Mouse (Mus musculus): ENCODE results near the gene Ankk1. TPM values are rescaled to one million over a fixed set of nuclear protein-coding genes. Genes with fewer than 3 reads are reported as not detected.

The Ankk1 gene
- polyA plus RNA-seq, 1 experiment from 2014 or later: not detected

DNA sequence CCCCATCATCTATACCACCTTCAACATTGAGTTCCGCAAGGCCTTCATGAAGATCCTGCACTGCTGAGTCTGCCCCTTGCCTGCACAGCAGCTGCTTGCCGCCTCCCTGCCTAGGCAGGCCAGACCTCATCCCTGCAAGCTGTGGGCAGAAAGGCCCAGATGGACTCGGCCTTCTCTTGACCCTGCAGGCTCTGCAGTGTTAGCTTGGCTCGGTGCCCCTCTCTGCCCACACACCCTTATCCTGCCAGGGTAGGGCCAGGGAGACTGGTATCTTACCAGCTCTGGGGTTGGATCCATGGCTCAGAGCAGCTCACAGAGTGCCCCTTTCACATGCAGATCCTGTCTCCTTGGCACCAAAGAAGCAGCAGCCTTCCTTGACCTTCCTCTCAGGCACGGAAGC, 19.8 kb downstream of the Ankk1 start:
- Histone ChIP-seq H3K27ac (replicated peaks) (no peak overlapping the region), H3K27me3 (no peaks in the 10 kb centered on the region), H3K36me3 (replicated peaks) (no peaks in the 10 kb centered on the region), H3K4me2 (no peak overlapping the region), H3K9ac (no peak overlapping the region), H3K9me3 (replicated peaks) (no peaks in the 10 kb centered on the region), H3K4me3 (replicated peaks) (no peak overlapping the region), H3K4me1 (replicated peaks) (no peaks in the 10 kb centered on the region)
- ATAC-seq (ENCODE audit: insufficient read depth): no peak
- WGBS (ENCODE audit: insufficient replicate concordance): 67% methylated on average over 5 of the region's 5 CpGs

DNA sequence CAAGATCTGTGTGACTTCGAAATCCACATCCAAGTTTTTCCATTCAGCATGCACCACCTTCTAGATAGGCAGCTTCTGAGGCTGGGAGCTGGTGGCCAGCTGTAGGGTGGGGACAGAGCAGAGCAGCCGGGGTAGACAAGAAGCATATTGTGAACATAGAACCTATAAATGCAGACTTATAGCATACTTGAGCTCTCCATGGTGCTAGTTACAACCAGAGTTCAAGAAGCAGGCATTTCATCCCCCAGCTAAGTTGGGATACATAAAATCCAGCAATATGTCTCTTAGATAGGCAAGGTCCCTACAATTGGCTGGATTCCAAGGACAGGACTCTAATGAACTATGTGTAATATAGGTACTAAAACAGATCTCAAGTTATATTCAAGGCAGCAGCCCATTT, 23.1 kb downstream of the Ankk1 start:
- no peaks in the 10 kb centered on the region for H3K4me1 ChIP-seq (replicated peaks)
- no peaks in the 10 kb centered on the region for H3K27me3 ChIP-seq
- no peak overlapping the region for H3K4me2 ChIP-seq
- 43% methylated on average over 2 of the region's 2 CpGs for WGBS (ENCODE audit: insufficient replicate concordance)
- ATAC-seq (ENCODE audit: insufficient read depth): no peak
- H3K9me3 ChIP-seq (replicated peaks): no peaks in the 10 kb centered on the region
- H3K9ac ChIP-seq: no peak overlapping the region
- no peaks in the 10 kb centered on the region for H3K36me3 ChIP-seq (replicated peaks)
- H3K4me3 ChIP-seq (replicated peaks): no peak overlapping the region
- no peak overlapping the region for H3K27ac ChIP-seq (replicated peaks)

DNA sequence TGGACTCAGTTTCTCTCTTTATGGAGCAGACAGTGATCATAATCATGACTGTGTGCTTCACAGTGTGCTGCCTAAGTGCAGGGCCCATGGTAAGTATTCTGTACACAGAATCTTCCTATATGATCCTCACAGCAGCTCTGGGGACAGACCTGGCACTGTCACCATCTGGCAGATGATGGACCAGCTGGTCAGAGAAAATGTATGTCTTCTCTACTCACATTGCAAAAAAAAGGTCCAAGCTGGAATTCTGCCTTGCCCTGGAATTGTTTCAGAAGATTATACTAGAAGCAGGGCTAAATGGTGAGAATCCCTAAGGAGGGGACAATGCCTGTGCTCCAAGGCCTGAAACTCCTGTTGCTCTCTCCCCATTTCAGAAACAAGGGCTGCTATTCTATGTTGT, 30.8 kb downstream of the Ankk1 start:
- no peak overlapping the region for H3K4me3 ChIP-seq (replicated peaks)
- no peak overlapping the region for H3K4me2 ChIP-seq
- no peak for ATAC-seq (ENCODE audit: insufficient read depth)
- H3K4me1 ChIP-seq (replicated peaks): no peaks in the 10 kb centered on the region
- H3K9me3 ChIP-seq (replicated peaks): no peaks in the 10 kb centered on the region
- H3K27me3 ChIP-seq: no peaks in the 10 kb centered on the region
- H3K27ac ChIP-seq (replicated peaks): no peak overlapping the region
- H3K9ac ChIP-seq: no peak overlapping the region
- H3K36me3 ChIP-seq (replicated peaks): no peaks in the 10 kb centered on the region

DNA sequence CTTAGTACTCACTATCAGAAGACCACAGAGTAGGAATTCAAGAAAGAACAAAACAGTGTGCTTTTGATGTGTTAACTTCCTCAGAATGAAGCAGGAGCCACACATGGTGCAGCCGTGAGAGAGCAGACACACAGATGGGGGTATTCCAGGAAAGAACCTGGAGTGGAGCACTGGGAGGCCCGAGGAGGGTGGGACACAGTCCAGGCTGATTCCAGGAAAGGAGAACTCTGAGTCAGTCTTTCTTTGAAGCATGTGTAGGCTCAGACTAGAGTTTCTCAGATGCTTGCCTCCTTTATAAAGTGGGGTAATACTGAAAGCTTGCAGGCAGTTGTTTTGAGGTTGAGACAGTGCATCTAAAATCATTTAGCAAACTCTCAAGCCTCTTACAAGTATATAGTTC, 34.6 kb downstream of the Ankk1 start:
- Histone ChIP-seq H3K9ac (no peak overlapping the region), H3K9me3 (replicated peaks) (no peaks in the 10 kb centered on the region), H3K4me1 (replicated peaks) (no peaks in the 10 kb centered on the region), H3K4me3 (replicated peaks) (no peak overlapping the region), H3K36me3 (replicated peaks) (no peaks in the 10 kb centered on the region), H3K27ac (replicated peaks) (no peak overlapping the region), H3K4me2 (no peak overlapping the region), H3K27me3 (no peaks in the 10 kb centered on the region)
- 29% methylated on average over 2 of the region's 2 CpGs for WGBS (ENCODE audit: insufficient replicate concordance)
- ATAC-seq (ENCODE audit: insufficient read depth): no peak

DNA sequence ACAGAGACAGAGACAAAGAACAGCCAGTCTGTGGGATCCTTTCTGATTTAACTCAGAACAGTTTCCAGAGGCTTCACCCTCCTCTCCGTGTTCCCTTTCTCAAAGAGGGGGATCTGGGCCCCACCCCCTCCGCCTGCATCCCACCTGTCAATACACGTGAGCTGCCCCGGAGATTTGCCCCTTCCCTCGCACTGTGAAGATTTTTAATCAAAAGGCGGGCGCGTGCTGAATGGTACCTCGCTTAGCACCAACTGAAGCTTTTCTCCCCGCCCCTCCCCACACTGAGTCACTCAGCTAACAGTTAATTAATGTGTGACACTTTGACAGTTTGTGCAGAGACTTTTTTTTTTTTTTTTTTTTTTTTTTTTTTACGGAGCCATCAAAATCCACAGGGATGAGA, 40.7 kb downstream of the Ankk1 start:
- H3K27me3 ChIP-seq: no peaks in the 10 kb centered on the region
- no peak for ATAC-seq (ENCODE audit: insufficient read depth)
- H3K4me1 ChIP-seq (replicated peaks): no peaks in the 10 kb centered on the region
- H3K27ac ChIP-seq (replicated peaks): no peak overlapping the region
- no peak overlapping the region for H3K9ac ChIP-seq
- no peak overlapping the region for H3K4me3 ChIP-seq (replicated peaks)
- 42% methylated on average over 11 of the region's 11 CpGs for WGBS (ENCODE audit: insufficient replicate concordance)
- no peaks in the 10 kb centered on the region for H3K9me3 ChIP-seq (replicated peaks)
- no peaks in the 10 kb centered on the region for H3K36me3 ChIP-seq (replicated peaks)
- H3K4me2 ChIP-seq: no peak overlapping the region

DNA sequence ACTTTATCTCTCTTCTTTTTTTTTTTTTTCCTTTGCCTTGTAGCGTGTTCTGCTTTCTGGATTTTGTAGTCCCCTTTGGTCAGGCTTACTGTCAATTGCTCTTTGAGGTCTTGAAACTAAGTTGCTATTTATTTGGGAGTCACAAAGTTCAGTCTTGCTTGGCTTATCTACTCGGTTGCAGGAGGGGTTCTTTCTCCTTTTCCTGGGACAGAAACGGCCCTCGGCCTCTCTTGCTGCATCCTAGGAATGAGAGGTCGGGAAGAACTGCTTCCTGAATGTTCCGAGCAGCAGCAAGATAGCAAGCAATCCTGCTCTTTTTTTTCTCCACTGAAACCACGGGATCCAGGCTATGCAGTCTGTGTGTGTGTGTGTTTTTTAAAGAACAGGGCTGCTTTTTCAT, 41.5 kb downstream of the Ankk1 start:
- WGBS (ENCODE audit: insufficient replicate concordance): 14% methylated on average over 7 of the region's 7 CpGs
- no peak overlapping the region for H3K4me2 ChIP-seq
- no peaks in the 10 kb centered on the region for H3K9me3 ChIP-seq (replicated peaks)
- H3K27me3 ChIP-seq: no peaks in the 10 kb centered on the region
- no peak overlapping the region for H3K9ac ChIP-seq
- no peaks in the 10 kb centered on the region for H3K4me1 ChIP-seq (replicated peaks)
- no peaks in the 10 kb centered on the region for H3K36me3 ChIP-seq (replicated peaks)
- H3K27ac ChIP-seq (replicated peaks): no peak overlapping the region
- no peak overlapping the region for H3K4me3 ChIP-seq (replicated peaks)
- ATAC-seq (ENCODE audit: insufficient read depth): no peak

DNA sequence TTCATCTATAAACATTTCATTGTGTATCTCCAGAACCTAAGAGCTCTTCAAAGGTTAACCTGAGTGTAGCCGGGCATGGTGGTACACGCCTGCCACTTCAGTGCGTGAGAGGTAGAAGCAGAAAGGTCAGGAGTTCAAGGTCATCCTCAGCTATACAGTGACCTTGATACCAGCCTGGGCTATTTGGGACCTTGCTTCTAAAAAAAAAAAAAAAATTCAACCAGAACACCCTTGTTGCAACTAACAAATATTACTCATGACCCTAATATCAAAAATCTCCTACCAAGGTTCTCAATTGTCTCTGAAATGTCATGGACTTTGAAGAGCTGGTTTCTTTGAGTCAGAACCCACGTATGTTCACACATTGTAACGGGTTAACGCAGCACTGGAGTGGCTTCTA, 42.0 kb downstream of the Ankk1 start:
- H3K4me2 ChIP-seq: no peak overlapping the region
- H3K4me3 ChIP-seq (replicated peaks): no peak overlapping the region
- H3K9me3 ChIP-seq (replicated peaks): no peaks in the 10 kb centered on the region
- ATAC-seq (ENCODE audit: insufficient read depth): no peak
- no peak overlapping the region for H3K27ac ChIP-seq (replicated peaks)
- 61% methylated on average over 6 of the region's 6 CpGs for WGBS (ENCODE audit: insufficient replicate concordance)
- H3K9ac ChIP-seq: no peak overlapping the region
- no peaks in the 10 kb centered on the region for H3K36me3 ChIP-seq (replicated peaks)
- no peaks in the 10 kb centered on the region for H3K4me1 ChIP-seq (replicated peaks)
- no peaks in the 10 kb centered on the region for H3K27me3 ChIP-seq

DNA sequence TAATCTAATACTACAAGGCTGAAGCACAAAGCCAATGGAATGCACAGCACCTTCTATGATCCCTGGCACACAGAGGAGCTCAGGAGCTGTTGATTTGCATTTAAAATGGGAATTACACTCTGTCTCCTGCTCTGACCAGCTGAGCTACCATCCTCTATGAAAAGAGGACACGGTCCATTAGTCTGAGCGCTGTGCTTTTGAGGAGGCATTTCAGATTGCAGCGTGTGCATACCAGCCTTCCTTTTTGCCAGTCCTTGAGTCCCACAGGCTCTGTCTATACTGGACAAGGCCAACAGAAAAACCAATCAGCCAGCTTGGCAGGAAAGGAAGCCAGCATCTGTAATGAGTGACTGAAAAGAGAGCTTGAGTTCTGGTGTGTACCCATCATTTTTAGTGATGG, 42.8 kb downstream of the Ankk1 start:
- no peaks in the 10 kb centered on the region for H3K4me1 ChIP-seq (replicated peaks)
- no peaks in the 10 kb centered on the region for H3K36me3 ChIP-seq (replicated peaks)
- no peaks in the 10 kb centered on the region for H3K9me3 ChIP-seq (replicated peaks)
- H3K4me2 ChIP-seq: no peak overlapping the region
- H3K27me3 ChIP-seq: no peaks in the 10 kb centered on the region
- no peak overlapping the region for H3K9ac ChIP-seq
- H3K4me3 ChIP-seq (replicated peaks): no peak overlapping the region
- H3K27ac ChIP-seq (replicated peaks): no peak overlapping the region
- WGBS (ENCODE audit: insufficient replicate concordance): 65% methylated on average over 3 of the region's 3 CpGs
- ATAC-seq (ENCODE audit: insufficient read depth): no peak

DNA sequence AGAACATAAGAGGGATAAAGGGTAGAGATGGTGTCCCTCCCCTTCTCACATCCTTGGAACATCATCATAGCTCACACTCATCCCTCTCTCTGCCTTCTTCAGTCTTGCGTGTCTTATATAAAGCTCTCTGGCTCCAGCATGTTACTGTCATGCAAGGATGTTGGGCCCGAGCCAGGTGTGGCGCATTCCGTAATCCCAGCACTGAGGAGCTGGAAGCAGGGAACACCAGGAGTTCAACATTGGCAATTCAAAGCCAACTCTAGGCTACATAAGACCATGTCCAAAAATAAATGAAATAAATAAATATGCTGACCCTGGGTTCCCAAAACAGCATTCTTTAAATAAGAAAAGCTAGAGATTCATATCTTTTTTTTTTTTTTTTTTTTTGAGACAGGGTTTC, 46.9 kb downstream of the Ankk1 start:
- no peak overlapping the region for H3K4me2 ChIP-seq
- H3K4me3 ChIP-seq (replicated peaks): no peak overlapping the region
- no peak overlapping the region for H3K27ac ChIP-seq (replicated peaks)
- no peaks in the 10 kb centered on the region for H3K9me3 ChIP-seq (replicated peaks)
- 69% methylated on average over 4 of the region's 4 CpGs for WGBS (ENCODE audit: insufficient replicate concordance)
- H3K4me1 ChIP-seq (replicated peaks): no peaks in the 10 kb centered on the region
- H3K36me3 ChIP-seq (replicated peaks): no peaks in the 10 kb centered on the region
- no peak for ATAC-seq (ENCODE audit: insufficient read depth)
- H3K27me3 ChIP-seq: no peaks in the 10 kb centered on the region
- H3K9ac ChIP-seq: no peak overlapping the region

DNA sequence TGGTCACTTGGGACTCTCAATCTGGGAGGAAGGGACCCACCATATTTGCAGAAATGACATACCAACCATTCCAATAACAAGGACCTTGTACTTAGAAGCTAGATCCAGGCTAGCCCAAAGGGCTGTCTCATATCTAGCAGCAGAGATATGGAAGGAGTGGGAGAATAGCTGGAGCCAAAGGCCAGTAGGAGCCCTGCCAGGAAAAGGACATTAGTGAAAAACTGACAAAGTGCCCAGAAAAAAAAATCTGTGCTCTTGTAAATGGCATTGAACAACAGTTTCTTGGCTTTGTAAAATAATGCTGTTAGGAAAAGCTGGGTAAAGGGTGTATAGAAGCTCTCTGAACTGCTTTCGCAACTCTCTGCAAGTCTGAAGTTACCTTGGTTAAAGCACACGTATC, 52.9 kb downstream of the Ankk1 start:
- Histone ChIP-seq H3K9ac (no peak overlapping the region), H3K4me1 (replicated peaks) (no peaks in the 10 kb centered on the region), H3K27me3 (no peaks in the 10 kb centered on the region), H3K4me3 (replicated peaks) (no peak overlapping the region), H3K4me2 (no peak overlapping the region), H3K27ac (replicated peaks) (no peak overlapping the region), H3K36me3 (replicated peaks) (no peaks in the 10 kb centered on the region), H3K9me3 (replicated peaks) (no peaks in the 10 kb centered on the region)
- ATAC-seq (ENCODE audit: insufficient read depth): no peak
- 73% methylated on average over 2 of the region's 2 CpGs for WGBS (ENCODE audit: insufficient replicate concordance)

DNA sequence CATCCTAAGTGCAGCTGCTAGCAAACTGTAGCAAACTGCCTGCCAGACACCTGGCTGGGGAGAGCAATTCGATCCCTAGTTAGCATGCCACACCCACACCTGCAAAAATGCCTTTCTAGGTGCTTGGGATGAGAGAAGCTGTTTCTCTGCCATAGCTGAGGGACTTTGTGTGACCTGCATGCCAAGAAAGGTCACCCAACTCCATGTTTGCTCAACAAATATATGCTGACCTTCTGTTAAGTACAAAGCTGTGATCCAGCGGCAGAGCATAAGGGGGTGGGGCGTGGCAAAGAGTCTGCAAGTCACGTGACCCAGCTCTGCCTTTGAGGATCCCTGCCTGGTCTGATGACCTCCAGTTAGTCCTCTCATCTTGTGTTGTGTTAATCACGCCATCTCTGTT, 61.1 kb downstream of the Ankk1 start:
- Histone ChIP-seq H3K27ac (replicated peaks) (no peak overlapping the region), H3K4me1 (replicated peaks) (no peaks in the 10 kb centered on the region), H3K9me3 (replicated peaks) (no peaks in the 10 kb centered on the region), H3K36me3 (replicated peaks) (no peaks in the 10 kb centered on the region), H3K27me3 (no peaks in the 10 kb centered on the region), H3K9ac (no peak overlapping the region), H3K4me3 (replicated peaks) (no peak overlapping the region), H3K4me2 (no peak overlapping the region)
- ATAC-seq (ENCODE audit: insufficient read depth): no peak
- WGBS (ENCODE audit: insufficient replicate concordance): 7% methylated on average over 5 of the region's 5 CpGs

All from liver, embryonic 15.5 days (tissue).